Mouse (Mus musculus) spleen, adult 2 months (tissue): ENCODE results near the gene Atad2b.

Source experiments
- CTCF ChIP-seq: fragments of 200-500 bp; IDR thresholded peaks from 2 replicates; pipeline ENCODE4 v1.5.1; 2011; ENCODE audit warnings: mild to moderate bottlenecking, inconsistent platforms; ENCODE audit not compliant: insufficient read depth, insufficient read length, insufficient replicate concordance; ENCODE audit errors: extremely low read depth
- POLR2A ChIP-seq: fragments of 200-500 bp; IDR thresholded peaks from 2 replicates; pipeline ENCODE4 v1.6.1; 2011; ENCODE audit warnings: low read depth, low read length, inconsistent platforms

GRCm38 (mm10) chr12:4905946-4906345, 11.2 kb upstream of the Atad2b start:
- no peak for TF ChIP-seq POLR2A
- no peak for TF ChIP-seq CTCF
